Mouse (Mus musculus): ENCODE measurements around the gene Magi1. TPM values are rescaled to one million over a fixed set of nuclear protein-coding genes. Genes with fewer than 3 reads are reported as not detected.

Gene Magi1
- polyA plus RNA-seq, 1 experiment = 1.3 TPM

GRCm38 (mm10) chr6:94158119-94158848, 125.4 kb downstream of the Magi1 start:
- Histone ChIP-seq H3K27ac (ENCODE audit: control insufficient read depth, insufficient read depth, low read depth, low read length, poor library complexity) (no peak overlapping the region), H3K4me3 (replicated peaks; ENCODE audit: control insufficient read depth, low read depth, low read length) (no peak overlapping the region), H3K4me1 (ENCODE audit: control insufficient read depth, insufficient read depth, low read length) (no peaks in the 10 kb centered on the region)
- WGBS = 67% methylated on average over 3 of the region's 3 CpGs
- TF ChIP-seq CTCF (IDR thresholded peaks at IDR 0.05; ENCODE audit: control insufficient read depth, insufficient read depth, low read length) (no peak), POLR2A (IDR thresholded peaks at IDR 0.05; ENCODE audit: borderline replicate concordance, control insufficient read depth, low read depth, low read length) (no peak)

GRCm38 (mm10) chr6:94155996-94156395, 127.7 kb downstream of the Magi1 start:
- no peaks in the 10 kb centered on the region for H3K4me1 ChIP-seq (ENCODE audit: control insufficient read depth, insufficient read depth, low read length)
- 70% methylated on average over 4 of the region's 4 CpGs for WGBS
- no peak overlapping the region for H3K4me3 ChIP-seq (replicated peaks; ENCODE audit: control insufficient read depth, low read depth, low read length)
- TF ChIP-seq POLR2A (IDR thresholded peaks at IDR 0.05; ENCODE audit: borderline replicate concordance, control insufficient read depth, low read depth, low read length) (no peak), CTCF (IDR thresholded peaks at IDR 0.05; ENCODE audit: control insufficient read depth, insufficient read depth, low read length) (no peak)
- no peak overlapping the region for H3K27ac ChIP-seq (ENCODE audit: control insufficient read depth, insufficient read depth, low read depth, low read length, poor library complexity)

GRCm38 (mm10) chr6:94154854-94155601, 128.7 kb downstream of the Magi1 start:
- no peak overlapping the region for H3K4me3 ChIP-seq (replicated peaks; ENCODE audit: control insufficient read depth, low read depth, low read length)
- H3K4me1 ChIP-seq (ENCODE audit: control insufficient read depth, insufficient read depth, low read length) = no peaks in the 10 kb centered on the region
- TF ChIP-seq POLR2A (IDR thresholded peaks at IDR 0.05; ENCODE audit: borderline replicate concordance, control insufficient read depth, low read depth, low read length) (no peak), CTCF (IDR thresholded peaks at IDR 0.05; ENCODE audit: control insufficient read depth, insufficient read depth, low read length) (no peak)
- H3K27ac ChIP-seq (ENCODE audit: control insufficient read depth, insufficient read depth, low read depth, low read length, poor library complexity) = no peak overlapping the region
- 68% methylated on average over 3 of the region's 3 CpGs for WGBS

GRCm38 (mm10) chr6:94152881-94153280, 130.8 kb downstream of the Magi1 start:
- TF ChIP-seq POLR2A (IDR thresholded peaks at IDR 0.05; ENCODE audit: borderline replicate concordance, control insufficient read depth, low read depth, low read length) = no peak
- TF ChIP-seq CTCF (IDR thresholded peaks at IDR 0.05; ENCODE audit: control insufficient read depth, insufficient read depth, low read length) = no peak
- H3K4me1 ChIP-seq (ENCODE audit: control insufficient read depth, insufficient read depth, low read length) = no peaks in the 10 kb centered on the region
- WGBS = 76% methylated on average over 9 of the region's 9 CpGs
- no peak overlapping the region for H3K27ac ChIP-seq (ENCODE audit: control insufficient read depth, insufficient read depth, low read depth, low read length, poor library complexity)
- H3K4me3 ChIP-seq (replicated peaks; ENCODE audit: control insufficient read depth, low read depth, low read length) = no peak overlapping the region

- Histone ChIP-seq H3K27ac (ENCODE audit: control insufficient read depth, insufficient read depth, low read depth, low read length, poor library complexity) (no peak overlapping the region), H3K4me3 (replicated peaks; ENCODE audit: control insufficient read depth, low read depth, low read length) (no peak overlapping the region), H3K4me1 (ENCODE audit: control insufficient read depth, insufficient read depth, low read length) (no peaks in the 10 kb centered on the region)
- TF ChIP-seq CTCF (IDR thresholded peaks at IDR 0.05; ENCODE audit: control insufficient read depth, insufficient read depth, low read length) (no peak), POLR2A (IDR thresholded peaks at IDR 0.05; ENCODE audit: borderline replicate concordance, control insufficient read depth, low read depth, low read length) (no peak)
- 76% methylated on average over 4 of the region's 4 CpGs for WGBS
These were observed 132.8 kb downstream of the Magi1 start for GRCm38 (mm10) chr6:94150876-94151275.

GRCm38 (mm10) chr6:94149800-94150199, 133.9 kb downstream of the Magi1 start:
- no peak overlapping the region for H3K4me3 ChIP-seq (replicated peaks; ENCODE audit: control insufficient read depth, low read depth, low read length)
- H3K27ac ChIP-seq (ENCODE audit: control insufficient read depth, insufficient read depth, low read depth, low read length, poor library complexity) = no peak overlapping the region
- TF ChIP-seq POLR2A (IDR thresholded peaks at IDR 0.05; ENCODE audit: borderline replicate concordance, control insufficient read depth, low read depth, low read length) (no peak), CTCF (IDR thresholded peaks at IDR 0.05; ENCODE audit: control insufficient read depth, insufficient read depth, low read length) (no peak)
- no peaks in the 10 kb centered on the region for H3K4me1 ChIP-seq (ENCODE audit: control insufficient read depth, insufficient read depth, low read length)
- 48% methylated on average over 2 of the region's 2 CpGs for WGBS

- 36% methylated on average over 1 of the region's 1 CpGs for WGBS
- Histone ChIP-seq H3K4me1 (ENCODE audit: control insufficient read depth, insufficient read depth, low read length) (no peaks in the 10 kb centered on the region), H3K4me3 (replicated peaks; ENCODE audit: control insufficient read depth, low read depth, low read length) (no peak overlapping the region), H3K27ac (ENCODE audit: control insufficient read depth, insufficient read depth, low read depth, low read length, poor library complexity) (no peak overlapping the region)
- TF ChIP-seq POLR2A (IDR thresholded peaks at IDR 0.05; ENCODE audit: borderline replicate concordance, control insufficient read depth, low read depth, low read length) (no peak), CTCF (IDR thresholded peaks at IDR 0.05; ENCODE audit: control insufficient read depth, insufficient read depth, low read length) (no peak)
These were observed 137.6 kb downstream of the Magi1 start for GRCm38 (mm10) chr6:94146206-94146493.

- WGBS = 79% methylated on average over 8 of the region's 8 CpGs
- Histone ChIP-seq H3K27ac (ENCODE audit: control insufficient read depth, insufficient read depth, low read depth, low read length, poor library complexity) (no peak overlapping the region), H3K4me3 (replicated peaks; ENCODE audit: control insufficient read depth, low read depth, low read length) (no peak overlapping the region), H3K4me1 (ENCODE audit: control insufficient read depth, insufficient read depth, low read length) (no peaks in the 10 kb centered on the region)
- TF ChIP-seq CTCF (IDR thresholded peaks at IDR 0.05; ENCODE audit: control insufficient read depth, insufficient read depth, low read length) (no peak), POLR2A (IDR thresholded peaks at IDR 0.05; ENCODE audit: borderline replicate concordance, control insufficient read depth, low read depth, low read length) (no peak)
These were observed 138.1 kb downstream of the Magi1 start for GRCm38 (mm10) chr6:94145430-94146205.

Data from bone marrow, adult 2 months (tissue).